Mouse (Mus musculus): ENCODE results near the gene Lrig2. TPM values are rescaled to one million over a fixed set of nuclear protein-coding genes. Genes with fewer than 3 reads are reported as not detected.

The Lrig2 gene
- polyA plus RNA-seq, 1 experiment from 2014 or later, result 11.2 TPM

DNA sequence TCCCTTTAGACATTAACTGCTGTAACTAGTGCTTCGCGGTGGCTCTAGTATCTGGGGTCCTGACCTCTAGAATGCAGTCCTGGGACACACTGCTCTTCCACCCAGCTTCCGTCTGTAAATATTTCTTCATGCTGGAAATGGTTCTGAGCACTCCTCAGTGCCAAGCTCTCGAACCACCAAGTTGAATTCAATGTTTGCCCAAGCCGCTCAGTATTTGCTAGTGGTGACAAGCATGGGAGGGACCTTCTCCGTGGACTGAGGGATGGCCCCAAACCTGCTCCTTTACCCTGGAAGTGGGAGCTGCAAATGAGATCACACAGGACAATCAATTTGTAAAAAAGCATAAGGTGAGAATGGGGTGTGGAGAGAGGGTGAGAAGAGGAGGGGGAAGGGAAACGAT lies 70.3 kb downstream of the Lrig2 start:
- no peak for DNase-seq (ENCODE audit: low spot score)
- no peaks in the 10 kb centered on the region; the same call in 1 of the 2 replicates for H3K4me1 ChIP-seq (replicated peaks; ENCODE audit: insufficient read depth, low read length)
- 0 out of 2 replicates have a peak overlapping the region, but pooled peaks have one; percentile 54 for H3K27ac ChIP-seq
- peak overlapping the region; percentile 25; the same call in 1 of the 2 replicates for H3K4me2 ChIP-seq (ENCODE audit: low read length)
- no peak overlapping the region; the same call in 1 of the 2 replicates for H3K9ac ChIP-seq (ENCODE audit: low read depth, low read length)
- H3K27me3 ChIP-seq (ENCODE audit: insufficient read depth, low read length), result no peaks in the 10 kb centered on the region
- no peak overlapping the region for H3K4me3 ChIP-seq (replicated peaks; ENCODE audit: low read depth, low read length)
- WGBS, result 71% methylated on average over 7 of the region's 7 CpGs
- no peak for TF ChIP-seq CTCF (IDR thresholded peaks at IDR 0.05; ENCODE audit: low read depth)
- no peaks in the 10 kb centered on the region for H3K36me3 ChIP-seq (ENCODE audit: insufficient read depth, low read length)
- no peaks in the 10 kb centered on the region for H3K9me3 ChIP-seq (replicated peaks; ENCODE audit: low read length)
- no peak for ATAC-seq (replicated peaks; ENCODE audit: low FRiP score, low read depth)

DNA sequence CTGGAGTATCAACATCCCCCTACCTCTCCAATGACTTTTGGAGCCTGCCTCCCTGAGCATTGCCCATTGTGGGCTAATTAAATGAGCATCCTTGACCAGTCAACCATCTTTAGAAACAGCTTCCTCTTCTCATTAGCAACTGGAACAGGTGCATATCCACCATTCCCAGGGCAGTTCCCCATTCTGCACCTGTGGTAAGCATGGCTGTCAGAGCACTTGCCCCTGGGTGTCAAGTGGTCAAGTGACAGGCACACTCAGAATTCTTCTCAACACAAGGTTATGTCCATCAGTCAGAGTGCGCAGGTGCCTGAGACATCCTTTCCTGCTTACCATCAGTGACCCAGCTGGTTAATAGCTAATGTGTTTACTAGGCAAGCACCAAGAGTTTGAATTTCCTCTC lies 72.9 kb downstream of the Lrig2 start:
- H3K36me3 ChIP-seq (ENCODE audit: insufficient read depth, low read length), result no peaks in the 10 kb centered on the region
- peak; percentile 37 for DNase-seq (ENCODE audit: low spot score)
- no peaks in the 10 kb centered on the region; the same call in 1 of the 2 replicates for H3K4me1 ChIP-seq (replicated peaks; ENCODE audit: insufficient read depth, low read length)
- no peaks in the 10 kb centered on the region for H3K9me3 ChIP-seq (replicated peaks; ENCODE audit: low read length)
- H3K27ac ChIP-seq, result no peak overlapping the region
- no peak for ATAC-seq (replicated peaks; ENCODE audit: low FRiP score, low read depth)
- H3K27me3 ChIP-seq (ENCODE audit: insufficient read depth, low read length), result no peaks in the 10 kb centered on the region
- no peak overlapping the region for H3K4me2 ChIP-seq (ENCODE audit: low read length)
- H3K9ac ChIP-seq (ENCODE audit: low read depth, low read length), result no peak overlapping the region
- no peak overlapping the region for H3K4me3 ChIP-seq (replicated peaks; ENCODE audit: low read depth, low read length)
- 66% methylated on average over 1 of the region's 1 CpGs for WGBS
- no peak for TF ChIP-seq CTCF (IDR thresholded peaks at IDR 0.05; ENCODE audit: low read depth)

DNA sequence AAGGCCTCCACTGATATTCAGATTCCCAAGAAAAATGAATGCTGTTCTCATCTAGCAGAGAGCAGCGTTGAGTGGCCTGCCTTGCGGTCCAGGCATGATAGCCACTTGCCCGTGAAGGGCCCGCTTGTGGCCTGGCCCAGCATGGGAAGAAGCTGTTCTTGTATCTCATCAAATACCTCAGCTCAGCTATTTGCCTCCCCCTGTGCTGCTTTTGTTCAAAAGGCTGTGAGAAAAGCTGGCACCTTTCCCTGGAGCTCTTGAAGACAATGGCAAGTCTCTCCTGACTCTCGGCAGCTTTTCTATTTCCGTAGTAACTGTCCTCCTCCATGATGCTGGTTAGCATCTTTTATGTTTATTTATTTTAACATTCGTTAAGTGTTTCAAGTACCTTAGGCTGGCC lies 74.1 kb downstream of the Lrig2 start:
- WGBS, result 82% methylated on average over 7 of the region's 7 CpGs
- Histone ChIP-seq H3K4me2 (ENCODE audit: low read length) (no peak overlapping the region), H3K9ac (ENCODE audit: low read depth, low read length) (no peak overlapping the region), H3K9me3 (replicated peaks; ENCODE audit: low read length) (no peaks in the 10 kb centered on the region), H3K27me3 (ENCODE audit: insufficient read depth, low read length) (no peaks in the 10 kb centered on the region), H3K27ac (no peak overlapping the region), H3K36me3 (ENCODE audit: insufficient read depth, low read length) (no peaks in the 10 kb centered on the region), H3K4me1 (replicated peaks; ENCODE audit: insufficient read depth, low read length) (no peaks in the 10 kb centered on the region; the same call in 1 of the 2 replicates), H3K4me3 (replicated peaks; ENCODE audit: low read depth, low read length) (no peak overlapping the region)
- TF ChIP-seq CTCF (IDR thresholded peaks at IDR 0.05; ENCODE audit: low read depth), result no peak
- ATAC-seq (replicated peaks; ENCODE audit: low FRiP score, low read depth) (no peak), DNase-seq (ENCODE audit: low spot score) (no peak)

DNA sequence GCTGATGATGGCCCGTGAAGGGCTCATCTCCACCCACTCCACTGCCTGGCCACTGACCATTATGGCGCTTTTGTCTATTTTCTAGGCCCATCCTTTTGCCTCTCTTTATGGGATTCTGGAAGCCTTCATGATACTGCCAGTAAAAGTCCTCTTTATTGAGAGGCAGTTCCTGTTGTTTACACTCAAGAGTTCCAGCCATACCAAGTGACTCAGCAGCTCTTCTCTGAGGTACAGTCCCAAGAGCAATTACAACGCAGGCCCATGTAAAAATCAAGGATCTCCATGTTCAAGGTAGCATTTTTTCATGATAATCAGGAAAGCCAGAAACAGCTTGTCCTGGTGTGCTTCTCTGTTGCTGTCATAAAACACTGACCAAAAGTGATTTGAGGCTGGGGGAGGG lies 75.8 kb downstream of the Lrig2 start:
- H3K27ac ChIP-seq, result no peak overlapping the region

DNA sequence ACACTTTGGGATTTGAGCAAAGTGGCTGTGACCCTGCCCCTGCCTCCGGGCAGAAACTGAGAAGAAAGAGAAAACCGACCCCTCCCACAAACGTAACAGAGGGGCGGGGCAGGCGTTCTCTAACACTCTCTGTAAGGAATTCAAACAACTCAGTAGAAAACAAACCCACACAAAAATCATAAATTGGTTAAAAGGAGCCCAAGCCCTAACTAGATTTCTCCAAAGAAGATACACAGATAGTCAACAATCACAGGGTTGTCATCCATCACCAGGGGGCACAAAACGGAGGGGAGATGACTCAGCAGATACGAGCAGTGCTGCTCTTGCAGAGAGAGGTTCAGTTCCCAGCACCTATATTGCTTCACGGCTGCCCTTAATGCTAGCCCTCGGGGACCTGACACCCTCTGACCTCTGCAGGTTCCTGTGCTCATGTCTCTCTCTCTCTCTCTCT lies 77.4 kb downstream of the Lrig2 start:
- WGBS, result 4% methylated on average over 9 of the region's 9 CpGs
- no peak overlapping the region for H3K4me3 ChIP-seq (replicated peaks; ENCODE audit: low read depth, low read length)
- no peaks in the 10 kb centered on the region for H3K9me3 ChIP-seq (replicated peaks; ENCODE audit: low read length)
- TF ChIP-seq CTCF (IDR thresholded peaks at IDR 0.05; ENCODE audit: low read depth), result no peak
- H3K27me3 ChIP-seq (ENCODE audit: insufficient read depth, low read length), result no peaks in the 10 kb centered on the region
- H3K27ac ChIP-seq, result no peak overlapping the region
- DNase-seq (ENCODE audit: low spot score), result peak; percentile 60
- no peaks in the 10 kb centered on the region for H3K36me3 ChIP-seq (ENCODE audit: insufficient read depth, low read length)
- ATAC-seq (replicated peaks; ENCODE audit: low FRiP score, low read depth), result no peak
- H3K4me1 ChIP-seq (replicated peaks; ENCODE audit: insufficient read depth, low read length), result peaks cover 4% of the 10 kb centered on the region; the same call in 1 of the 2 replicates
- peak overlapping the region; percentile 49 for H3K4me2 ChIP-seq (ENCODE audit: low read length)
- no peak overlapping the region for H3K9ac ChIP-seq (ENCODE audit: low read depth, low read length)

More for the DNA sequence above, 75.8 kb downstream of the Lrig2 start:
- H3K4me2 ChIP-seq (ENCODE audit: low read length), result no peak overlapping the region
- H3K9ac ChIP-seq (ENCODE audit: low read depth, low read length), result no peak overlapping the region
- H3K27me3 ChIP-seq (ENCODE audit: insufficient read depth, low read length), result no peaks in the 10 kb centered on the region
- H3K9me3 ChIP-seq (replicated peaks; ENCODE audit: low read length), result no peaks in the 10 kb centered on the region
- 89% methylated on average over 3 of the region's 3 CpGs for WGBS
- DNase-seq (ENCODE audit: low spot score), result no peak
- no peaks in the 10 kb centered on the region for H3K36me3 ChIP-seq (ENCODE audit: insufficient read depth, low read length)
- no peak overlapping the region for H3K4me3 ChIP-seq (replicated peaks; ENCODE audit: low read depth, low read length)
- H3K4me1 ChIP-seq (replicated peaks; ENCODE audit: insufficient read depth, low read length), result peaks cover 4% of the 10 kb centered on the region; the same call in 1 of the 2 replicates
- no peak for TF ChIP-seq CTCF (IDR thresholded peaks at IDR 0.05; ENCODE audit: low read depth)
- no peak for ATAC-seq (replicated peaks; ENCODE audit: low FRiP score, low read depth)

DNA sequence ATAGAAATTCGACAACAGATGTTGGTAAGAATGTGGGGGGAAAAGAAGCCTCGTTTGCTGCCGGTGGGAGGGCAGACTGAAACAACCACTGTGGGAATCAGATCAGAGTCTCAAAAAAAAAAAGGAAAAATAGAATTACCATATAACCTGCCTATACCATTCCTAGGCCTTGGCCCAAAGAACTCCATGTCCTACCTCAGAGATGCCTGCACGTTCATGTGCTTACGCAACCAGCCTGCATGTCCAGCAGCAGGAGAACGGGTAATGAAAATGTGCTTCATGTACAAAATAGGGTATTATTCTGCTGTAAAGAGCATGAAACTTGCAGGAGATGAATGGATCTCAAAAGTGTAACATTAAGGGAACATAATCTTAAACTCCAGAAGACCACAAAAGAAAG lies 79.1 kb downstream of the Lrig2 start:
- Histone ChIP-seq H3K36me3 (ENCODE audit: insufficient read depth, low read length) (no peaks in the 10 kb centered on the region), H3K27ac (no peak overlapping the region), H3K4me1 (replicated peaks; ENCODE audit: insufficient read depth, low read length) (peaks cover 4% of the 10 kb centered on the region; the same call in 1 of the 2 replicates), H3K9me3 (replicated peaks; ENCODE audit: low read length) (no peaks in the 10 kb centered on the region), H3K9ac (ENCODE audit: low read depth, low read length) (no peak overlapping the region), H3K4me3 (replicated peaks; ENCODE audit: low read depth, low read length) (no peak overlapping the region), H3K4me2 (ENCODE audit: low read length) (no peak overlapping the region), H3K27me3 (ENCODE audit: insufficient read depth, low read length) (no peaks in the 10 kb centered on the region)
- WGBS, result 75% methylated on average over 6 of the region's 6 CpGs
- no peak for TF ChIP-seq CTCF (IDR thresholded peaks at IDR 0.05; ENCODE audit: low read depth)
- ATAC-seq (replicated peaks; ENCODE audit: low FRiP score, low read depth) (no peak), DNase-seq (ENCODE audit: low spot score) (no peak)

DNA sequence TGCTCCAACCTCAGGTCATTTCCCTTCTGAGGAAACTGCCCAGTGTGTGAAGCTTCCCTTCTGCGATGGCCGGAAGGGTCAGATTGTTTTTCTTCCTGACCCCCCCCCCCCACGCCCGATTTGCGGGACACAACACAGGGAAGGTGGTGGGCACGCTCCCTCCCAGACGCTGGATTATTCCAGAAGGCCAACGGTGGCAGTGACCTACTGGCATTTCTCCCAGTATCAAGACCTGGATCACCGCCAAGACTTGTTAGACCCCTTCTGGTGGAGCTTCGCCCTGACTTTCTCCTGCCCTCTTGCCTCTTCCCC lies 79.9 kb downstream of the Lrig2 start:
- Histone ChIP-seq H3K4me2 (ENCODE audit: low read length) (no peak overlapping the region), H3K27ac (no peak overlapping the region), H3K9ac (ENCODE audit: low read depth, low read length) (no peak overlapping the region), H3K27me3 (ENCODE audit: insufficient read depth, low read length) (no peaks in the 10 kb centered on the region), H3K4me1 (replicated peaks; ENCODE audit: insufficient read depth, low read length) (peaks cover 4% of the 10 kb centered on the region; the same call in 1 of the 2 replicates), H3K9me3 (replicated peaks; ENCODE audit: low read length) (no peaks in the 10 kb centered on the region), H3K36me3 (ENCODE audit: insufficient read depth, low read length) (no peaks in the 10 kb centered on the region), H3K4me3 (replicated peaks; ENCODE audit: low read depth, low read length) (no peak overlapping the region)
- WGBS, result 24% methylated on average over 9 of the region's 10 CpGs
- no peak for TF ChIP-seq CTCF (IDR thresholded peaks at IDR 0.05; ENCODE audit: low read depth)
- no peak for DNase-seq (ENCODE audit: low spot score)
- ATAC-seq (replicated peaks; ENCODE audit: low FRiP score, low read depth), result peak; percentile 77; the same call in 1 of the 2 replicates
